Comparison of ENCODE assay signal across 14 mouse cellular contexts in genomic region chr8:115854209-115854900, GRCm38 (mm10).
DNase-seq lines count a peak whose midpoint lies in the region; TF ChIP-seq lines count a peak whose summit lies in the region.
"Had no signal": no experiment of that assay in that cellular context is flagged by ENCODE, and none has a peak within 500 bp of the region (broad histone marks: within the 10 kb centered on the region; RNA-seq: fewer than 3 reads in every experiment).

No protein-coding gene starts in this region.

- H3K4me1 ChIP-seq in cerebellum, adult 2 months (ENCODE audit: control insufficient read depth, insufficient read depth, low read length): no peaks in the 10 kb centered on the region
- no peaks in the 10 kb centered on the region for H3K4me1 ChIP-seq in forebrain, embryonic 10.5 days
- H3K4me1 ChIP-seq: hindbrain, embryonic 15.5 days had no signal

- DNase-seq in kidney, adult 9 months: peak; percentile 74
- no peak for DNase-seq in kidney, adult 18-20 months
- peak; percentile 56 for DNase-seq in 3T3-L1 (ENCODE audit: low read depth, low spot score)
- peak; percentile 50 for DNase-seq in fibroblast of lung, adult 2 months (ENCODE audit: low read depth)
- peak; percentile 21 to 57 for DNase-seq in heart, adult 9 months (ENCODE audit: low spot score in 2 of 2)
- no peak for DNase-seq in frontal cortex, postnatal 10 days (ENCODE audit: low spot score in 2 of 2)
- no peak for DNase-seq in cerebellum, adult 2 months
- DNase-seq in forebrain, embryonic 10.5 days (ENCODE audit: extremely low spot score, low spot score): no peak
- DNase-seq: cerebellum, adult 11 months; forebrain, postnatal 0 days; midbrain, embryonic 14.5 days; thymus, postnatal 4 days had no signal

- no peaks in the 10 kb centered on the region for H3K9me3 ChIP-seq in forebrain, embryonic 10.5 days
- H3K9me3 ChIP-seq: hindbrain, embryonic 15.5 days had no signal

- WGBS in cerebellum, adult 2 months: 82% methylated on average over 9 of the region's 9 CpGs
- WGBS in forebrain, embryonic 10.5 days: 89% methylated on average over 9 of the region's 9 CpGs

- no peak for TF ChIP-seq POLR2A in cerebellum, adult 2 months (IDR thresholded peaks at IDR 0.05; ENCODE audit: borderline replicate concordance, insufficient read depth, low read length)

- no peak for TF ChIP-seq CTCF in cerebellum, adult 2 months (IDR thresholded peaks at IDR 0.05; ENCODE audit: borderline replicate concordance, insufficient read depth, low read depth, low read length)

- no peaks in the 10 kb centered on the region for H3K27me3 ChIP-seq in cerebellum, adult 2 months (ENCODE audit: control insufficient read depth, insufficient read depth, low read length)
- H3K27me3 ChIP-seq in forebrain, embryonic 10.5 days (ENCODE audit: poor library complexity, severe bottlenecking): no peaks in the 10 kb centered on the region
- H3K27me3 ChIP-seq: hindbrain, embryonic 15.5 days had no signal

- H3K36me3 ChIP-seq in forebrain, embryonic 10.5 days (replicated peaks): no peaks in the 10 kb centered on the region
- H3K36me3 ChIP-seq: G1E; hindbrain, embryonic 15.5 days had no signal

- H3K4me3 ChIP-seq in cerebellum, adult 2 months (replicated peaks; ENCODE audit: insufficient read depth, low read depth, low read length): no peak overlapping the region
- H3K4me3 ChIP-seq in forebrain, embryonic 10.5 days: no peak overlapping the region
- H3K4me3 ChIP-seq: hindbrain, embryonic 15.5 days had no signal

- H3K27ac ChIP-seq in cerebellum, adult 2 months (ENCODE audit: insufficient read depth, low read length): no peak overlapping the region
- H3K27ac ChIP-seq in forebrain, embryonic 10.5 days: no peak overlapping the region
- H3K27ac ChIP-seq: hindbrain, embryonic 15.5 days had no signal

Comparison
In these comparisons a context has a peak if more than half of its experiments do, and no peak if none do; other contexts are left out.
1. DNase-seq: peak in kidney, adult 9 months (single experiment), 3T3-L1 (single experiment), fibroblast of lung, adult 2 months (single experiment) and heart, adult 9 months (2 of 2); none in kidney, adult 18-20 months (single experiment), frontal cortex, postnatal 10 days (0 of 2), cerebellum, adult 2 months (0 of 2) and forebrain, embryonic 10.5 days (single experiment).